Mouse (Mus musculus): ENCODE results near the gene Htr3a. TPM values are rescaled to one million over a fixed set of nuclear protein-coding genes. Genes with fewer than 3 reads are reported as not detected.

The Htr3a gene
- total and polyA plus RNA-seq, 3 experiments: not detected

DNA sequence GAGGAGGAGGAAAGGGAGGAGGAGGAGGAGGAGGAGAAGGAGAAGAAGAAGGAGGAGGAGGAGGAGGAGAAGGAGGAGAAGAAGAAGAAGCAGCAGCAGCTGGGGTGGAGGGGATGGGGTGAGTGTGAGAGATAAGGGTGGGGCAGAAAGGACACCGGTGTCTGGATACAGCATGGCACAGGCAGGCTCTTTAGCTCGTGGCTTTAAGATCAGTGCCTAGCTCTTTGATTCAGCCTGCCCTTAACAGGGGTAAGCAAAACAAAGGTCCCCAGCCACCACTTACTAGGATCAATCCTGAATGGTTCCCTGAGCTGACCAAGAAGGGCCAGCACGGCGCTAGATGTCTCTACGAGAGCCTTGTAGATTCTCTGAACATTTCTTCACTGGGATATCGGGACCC, 16.1 kb downstream of the Htr3a start:
- no peak for DNase-seq (ENCODE audit: extremely low read depth)
- Histone ChIP-seq H3K27ac (ENCODE audit: insufficient read depth, low read depth) (no peak overlapping the region), H3K9me3 (replicated peaks; ENCODE audit: low read length) (no peaks in the 10 kb centered on the region), H3K36me3 (replicated peaks in 1 of 2; ENCODE audit: control insufficient read depth in 1 of 2, insufficient read depth in 1 of 2, low read length in 1 of 2) (no peaks in the 10 kb centered on the region), H3K9ac (ENCODE audit: insufficient read depth, low read depth) (no peak overlapping the region), H3K4me2 (ENCODE audit: insufficient read depth, low read depth, poor library complexity, severe bottlenecking) (no peak overlapping the region), H3K27me3 (replicated peaks) (peaks cover 76% of the 10 kb centered on the region), H3K79me2 (replicated peaks; ENCODE audit: control insufficient read depth, extremely low read depth, insufficient read depth, poor library complexity, severe bottlenecking) (no peaks in the 10 kb centered on the region), H3K4me1 (ENCODE audit: control insufficient read depth in 1 of 2, insufficient read depth in 2 of 2) (peaks cover 0 to 3% of the 10 kb centered on the region in 2 experiments; a peak in 2 of 4 replicates), H3K4me3 (replicated peaks in 1 of 3; ENCODE audit: low read depth in 2 of 3, low read length in 2 of 3, poor library complexity in 1 of 3) (no peak overlapping the region)
- no peak for TF ChIP-seq GABPA (IDR thresholded peaks at IDR 0.05; ENCODE audit: insufficient replicate concordance, low read depth, low read length)
- no peak for TF ChIP-seq JUND (conservative IDR thresholded peaks at IDR 0.05; ENCODE audit: low read depth, low read length)
- TF ChIP-seq NELFE (IDR thresholded peaks at IDR 0.05; ENCODE audit: low read depth, low read length): no peak
- TF ChIP-seq POLR2A (IDR thresholded peaks at IDR 0.05; ENCODE audit: low read depth, low read length): no peak
- no peak for TF ChIP-seq EP300 (IDR thresholded peaks at IDR 0.05; ENCODE audit: low read length)
- no peak for TF ChIP-seq JUN (IDR thresholded peaks at IDR 0.05; ENCODE audit: insufficient read depth, low read depth, low read length)
- no peak for TF ChIP-seq RAD21 (IDR thresholded peaks at IDR 0.05; ENCODE audit: low read depth, low read length)
- TF ChIP-seq USF1 (IDR thresholded peaks at IDR 0.05; ENCODE audit: low read depth, low read length): no peak
- no peak for TF ChIP-seq MXI1 (IDR thresholded peaks at IDR 0.05; ENCODE audit: low read depth, low read length)
- no peak for TF ChIP-seq MYC (IDR thresholded peaks at IDR 0.05; ENCODE audit: low read depth, low read length)
- in situ Hi-C loops (cut with MboI; ENCODE audit: low pct_ligation_motif_present, low pct_unique_long_range_greater_than_20kb, low sequenced_read_pairs): loop anchor here (10.0 kb wide), 1 partner anchor 250 kb away; no protein-coding TSS in a partner anchor
- dilution Hi-C loops (cut with MboI; ENCODE audit: extremely low pct_ligation_motif_present, extremely low pct_unique_long_range_greater_than_20kb, low sequenced_read_pairs): no loop called here

DNA sequence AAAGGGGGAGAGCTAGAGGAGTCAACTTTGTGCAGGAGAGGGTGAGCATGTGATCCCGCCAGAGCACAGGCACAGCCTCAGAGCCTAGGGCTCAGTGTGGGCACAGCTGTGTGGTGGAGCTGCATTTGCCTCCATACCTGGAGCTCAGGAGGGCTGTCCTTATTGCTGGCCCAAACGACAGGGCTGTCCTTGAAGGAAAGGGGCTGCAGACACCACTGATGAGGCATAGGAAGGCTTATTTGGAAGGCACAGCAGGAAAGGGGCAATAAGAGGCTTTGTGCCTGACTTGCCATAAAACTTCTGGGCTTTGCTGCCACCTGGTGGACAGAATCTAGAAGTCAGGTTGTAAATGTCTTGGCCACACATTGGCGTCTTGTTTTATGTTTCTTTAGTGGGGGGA, 16.9 kb downstream of the Htr3a start:
- H3K27me3 ChIP-seq (replicated peaks): peaks cover 78% of the 10 kb centered on the region
- no peaks in the 10 kb centered on the region for H3K79me2 ChIP-seq (replicated peaks; ENCODE audit: control insufficient read depth, extremely low read depth, insufficient read depth, poor library complexity, severe bottlenecking)
- no peak overlapping the region; the same call in 1 of the 2 replicates for H3K4me2 ChIP-seq (ENCODE audit: insufficient read depth, low read depth, poor library complexity, severe bottlenecking)
- in situ Hi-C loops (cut with MboI; ENCODE audit: low pct_ligation_motif_present, low pct_unique_long_range_greater_than_20kb, low sequenced_read_pairs): loop anchor here (10.0 kb wide), 1 partner anchor 249 kb away; no protein-coding TSS in a partner anchor
- no peaks in the 10 kb centered on the region for H3K9me3 ChIP-seq (replicated peaks; ENCODE audit: low read length)
- H3K36me3 ChIP-seq (replicated peaks in 1 of 2; ENCODE audit: control insufficient read depth in 1 of 2, insufficient read depth in 1 of 2, low read length in 1 of 2): no peaks in the 10 kb centered on the region
- H3K9ac ChIP-seq (ENCODE audit: insufficient read depth, low read depth): no peak overlapping the region
- H3K4me1 ChIP-seq (ENCODE audit: control insufficient read depth in 1 of 2, insufficient read depth in 2 of 2): peaks cover 0 to 3% of the 10 kb centered on the region in 2 experiments; a peak in 2 of 4 replicates
- TF ChIP-seq ZC3H11A (IDR thresholded peaks at IDR 0.05; ENCODE audit: low read depth, low read length) (peak; percentile 78), RCOR1 (conservative IDR thresholded peaks at IDR 0.05; ENCODE audit: low read depth, low read length) (no peak), SMC3 (IDR thresholded peaks at IDR 0.05; ENCODE audit: low read depth, low read length) (peak; percentile 91), RAD21 (IDR thresholded peaks at IDR 0.05; ENCODE audit: low read depth, low read length) (peak; percentile 82), CTCF (conservative IDR thresholded peaks at IDR 0.05 in 1 of 2, IDR thresholded peaks at IDR 0.05 in 1 of 2; ENCODE audit: low read depth in 2 of 2, low read length in 2 of 2) (peak; percentile 56 to 85), MAFK (IDR thresholded peaks at IDR 0.05; ENCODE audit: insufficient replicate concordance, low read length) (no peak), MAZ (IDR thresholded peaks at IDR 0.05; ENCODE audit: low read depth, low read length) (no peak), MEF2A (IDR thresholded peaks at IDR 0.05; ENCODE audit: borderline replicate concordance, low read depth, low read length) (no peak), EP300 (IDR thresholded peaks at IDR 0.05; ENCODE audit: low read length) (no peak)
- dilution Hi-C loops (cut with MboI; ENCODE audit: extremely low pct_ligation_motif_present, extremely low pct_unique_long_range_greater_than_20kb, low sequenced_read_pairs): no loop called here
- DNase-seq (ENCODE audit: extremely low read depth): peak; percentile 71
- no peak overlapping the region for H3K27ac ChIP-seq (ENCODE audit: insufficient read depth, low read depth)
- H3K4me3 ChIP-seq (replicated peaks in 1 of 3; ENCODE audit: low read depth in 2 of 3, low read length in 2 of 3, poor library complexity in 1 of 3): no peak overlapping the region
